Mouse (Mus musculus): ENCODE measurements around the gene Hrct1.

Hrct1 gene

DNA sequence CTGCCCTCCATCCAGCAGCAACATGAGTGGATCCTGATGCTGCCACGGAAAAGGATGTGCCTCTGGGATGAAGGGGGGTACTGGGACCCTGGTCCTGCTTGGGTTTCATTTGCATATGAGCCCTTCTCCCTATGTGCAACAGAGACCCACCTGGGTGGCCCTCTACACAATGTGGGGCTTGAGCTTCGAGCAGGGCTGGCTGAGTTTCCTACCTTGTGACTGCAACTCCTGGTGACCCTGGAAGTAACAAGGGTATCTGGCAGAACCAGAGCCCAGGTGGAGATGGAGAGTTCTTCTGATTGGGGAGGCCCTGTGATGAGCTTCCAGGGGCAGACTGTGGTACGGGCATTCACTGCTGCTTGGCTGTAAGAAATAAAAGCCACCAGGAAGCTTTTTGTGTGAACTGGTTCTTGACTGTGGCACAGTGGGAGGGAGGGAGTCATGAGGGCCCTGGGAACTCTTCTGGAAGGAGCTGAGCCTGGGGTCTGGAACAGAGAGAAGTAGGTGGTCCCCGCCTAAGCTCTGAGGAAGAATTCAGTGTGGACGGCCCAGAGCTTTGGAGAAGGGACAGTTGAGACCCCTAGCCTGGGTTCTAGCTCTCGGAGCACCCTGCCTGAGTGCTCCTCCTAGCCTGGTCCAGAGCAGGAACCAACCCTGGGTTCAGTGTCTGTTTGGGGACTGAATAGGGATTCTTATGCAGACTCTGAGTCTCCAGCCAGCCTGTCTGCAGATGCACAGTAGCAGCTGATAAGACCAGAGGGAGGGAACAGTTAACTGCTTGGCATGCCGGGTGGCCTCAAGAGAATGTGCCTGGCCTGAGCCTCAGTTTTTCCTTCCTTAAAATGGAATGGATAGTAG is 959 bp downstream of the Hrct1 start:
- DNase-seq (ENCODE audit: low spot score in 2 of 2) = no peak

DNA sequence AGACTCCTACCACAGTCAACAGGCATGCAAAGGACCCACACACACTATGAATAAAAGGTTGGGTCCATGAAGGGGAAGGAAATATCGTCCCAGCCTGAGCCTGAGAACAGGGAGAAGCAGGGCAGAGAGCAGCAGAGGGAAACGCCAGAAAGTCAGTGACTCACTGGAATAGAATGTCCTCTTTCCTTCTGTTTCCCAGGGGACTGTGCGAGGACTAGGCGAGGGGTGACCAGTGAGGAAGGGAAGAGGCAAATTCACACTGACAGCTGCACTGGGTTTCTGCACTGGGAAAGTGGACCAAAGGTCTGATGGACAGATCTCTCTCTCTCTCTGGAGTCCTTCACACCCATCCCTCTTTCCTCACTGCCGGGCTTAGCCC is 1.6 kb downstream of the Hrct1 start:
- DNase-seq (ENCODE audit: low spot score in 2 of 2) = no peak

DNA sequence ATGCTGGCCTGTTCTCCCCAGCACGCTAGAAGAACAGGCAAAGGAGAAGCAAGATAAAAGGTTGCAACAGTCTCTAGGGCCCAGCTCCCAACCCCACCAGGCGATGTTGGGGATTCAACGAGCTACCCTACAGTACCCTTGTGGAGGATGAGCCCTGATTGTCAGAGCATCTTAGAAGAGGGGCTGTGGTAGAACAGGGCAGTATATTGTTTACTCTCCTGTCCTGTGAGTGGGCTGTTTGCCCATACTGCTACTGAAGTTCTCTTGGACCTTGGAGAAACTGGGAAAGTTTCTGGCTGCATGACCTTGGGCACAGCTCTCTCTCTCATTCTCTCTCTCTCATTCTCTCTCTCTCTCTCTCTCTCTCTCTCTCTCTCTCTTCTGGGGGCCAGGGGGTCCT is 2.1 kb downstream of the Hrct1 start:
- no peak for DNase-seq (ENCODE audit: low spot score in 2 of 2)

DNA sequence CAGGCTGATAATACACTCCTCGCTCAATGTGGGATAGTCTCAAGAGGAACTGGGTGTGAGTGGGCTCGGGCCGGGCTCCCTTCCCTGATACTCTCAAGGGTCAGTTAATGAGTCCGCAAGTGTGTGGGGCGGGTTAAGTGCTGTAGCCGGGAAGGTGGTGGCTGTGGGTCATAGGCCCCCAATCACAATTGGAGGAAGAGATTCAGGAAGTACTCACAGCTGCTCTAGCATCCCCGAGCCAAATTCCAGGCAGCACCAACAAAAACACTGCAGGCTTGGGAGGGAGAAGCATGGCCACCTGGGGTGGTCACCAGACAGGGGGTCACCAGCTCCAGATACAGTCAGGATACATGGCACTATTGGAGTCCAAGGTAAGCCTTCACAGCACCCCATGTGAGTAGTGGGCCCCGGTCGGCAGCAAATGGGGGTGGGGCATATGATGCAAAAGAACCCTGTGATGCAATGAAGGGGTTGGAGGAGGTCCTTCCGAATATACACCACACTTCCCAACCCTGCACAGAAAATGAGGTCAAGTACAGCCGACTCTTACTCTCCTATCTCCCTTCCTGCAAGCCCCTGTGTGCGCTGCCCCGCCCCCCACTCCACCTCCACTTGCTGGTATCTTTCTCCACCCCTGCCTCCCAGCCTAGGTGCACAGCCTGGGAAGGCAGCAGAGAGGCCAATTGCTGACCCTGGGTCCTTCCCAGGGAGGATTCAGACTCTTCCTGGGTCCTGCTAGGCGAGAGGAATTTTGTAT is 3.0 kb downstream of the Hrct1 start, which contains the start of gene Spaar:
TSS of gene Spaar (plus strand) at position 241 of the 757 bp plus-strand sequence.
- no peak for DNase-seq (ENCODE audit: low spot score in 2 of 2)

DNA sequence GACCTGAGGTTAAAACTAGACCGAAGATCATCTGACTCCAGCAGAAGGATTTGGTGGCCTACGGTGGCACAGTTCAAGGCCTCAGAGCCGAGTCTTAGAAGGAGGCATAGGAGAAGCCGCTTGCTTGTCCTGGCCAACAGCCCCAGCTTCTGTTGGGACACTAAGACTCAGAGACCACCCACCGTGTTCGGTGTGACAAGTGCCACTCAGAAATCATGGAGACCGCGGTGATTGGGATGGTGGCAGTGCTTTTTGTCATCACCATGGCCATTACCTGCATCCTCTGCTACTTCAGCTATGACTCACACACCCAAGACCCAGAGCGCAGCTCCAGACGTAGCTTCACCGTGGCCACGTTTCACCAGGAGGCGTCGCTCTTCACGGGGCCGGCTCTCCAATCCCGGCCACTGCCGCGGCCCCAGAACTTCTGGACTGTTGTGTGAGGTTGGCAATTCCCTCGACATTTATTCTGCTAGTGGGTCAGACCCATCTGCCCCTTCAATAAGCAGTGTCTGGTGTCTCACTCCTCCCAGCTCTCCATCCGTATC is 3.8 kb downstream of the Hrct1 start:
- no peak for DNase-seq (ENCODE audit: low spot score in 2 of 2)

DNA sequence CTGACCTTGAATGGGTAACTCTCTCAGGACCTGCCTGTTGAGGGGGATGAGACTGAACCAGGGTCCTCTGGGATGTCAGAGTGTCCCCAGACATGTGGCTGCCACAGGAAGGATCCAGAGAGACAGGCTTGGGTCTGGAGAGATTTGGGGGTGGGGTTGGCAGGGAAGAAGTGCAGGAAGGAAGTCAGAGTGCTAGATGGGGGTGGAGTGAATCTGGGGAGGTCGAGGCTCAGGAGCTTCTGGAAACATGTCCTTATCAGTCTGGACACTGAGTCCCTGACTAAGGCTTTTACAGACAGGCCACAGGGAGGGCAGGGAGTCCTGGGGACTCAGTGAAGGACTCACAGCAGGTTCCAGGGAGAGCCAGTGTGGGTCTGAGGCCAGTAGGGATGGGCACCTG is 5.2 kb downstream of the Hrct1 start:
- DNase-seq (ENCODE audit: low spot score in 2 of 2) = no peak

DNA sequence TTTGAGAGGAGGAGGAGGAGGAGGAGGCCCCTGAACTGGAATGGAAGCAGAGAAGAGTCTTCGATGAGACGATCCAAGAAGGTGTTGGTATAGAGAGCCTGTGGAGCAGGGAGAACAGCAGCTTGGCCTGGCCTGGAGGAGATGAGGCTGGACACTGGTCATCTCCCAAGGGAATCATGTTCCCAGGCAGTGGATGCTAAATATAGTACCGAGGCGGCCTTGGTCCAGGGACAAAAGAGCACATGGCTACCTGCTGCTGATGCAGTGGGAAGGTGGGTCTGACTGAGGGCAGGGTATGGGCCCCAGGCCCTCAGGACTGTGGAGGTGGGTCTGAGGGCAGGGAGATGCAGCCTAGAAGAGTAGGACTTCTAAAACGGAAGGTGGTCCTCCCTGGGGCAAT is 6.2 kb downstream of the Hrct1 start:
- DNase-seq (ENCODE audit: low spot score in 2 of 2) = no peak

DNA sequence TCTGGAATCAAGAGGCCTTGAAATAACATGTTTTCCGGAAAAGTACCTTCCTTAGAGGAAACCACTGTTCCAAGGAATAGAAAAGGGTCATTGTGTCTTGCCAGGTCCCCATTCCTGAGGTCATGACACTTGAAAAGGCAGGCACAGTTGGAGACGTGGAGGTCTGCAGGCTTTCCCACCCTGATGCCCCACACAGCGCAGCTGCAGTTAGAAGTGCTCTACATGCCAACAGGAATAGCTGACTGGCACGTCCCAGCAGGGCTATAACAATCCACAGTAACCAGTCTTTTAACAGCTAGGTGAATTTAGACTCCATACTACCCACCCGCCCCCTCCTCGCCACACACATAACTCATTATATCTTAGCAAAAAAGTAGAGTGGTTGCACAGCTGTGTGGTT is 10.2 kb downstream of the Hrct1 start:
- DNase-seq (ENCODE audit: low spot score in 2 of 2) = no peak

DNA sequence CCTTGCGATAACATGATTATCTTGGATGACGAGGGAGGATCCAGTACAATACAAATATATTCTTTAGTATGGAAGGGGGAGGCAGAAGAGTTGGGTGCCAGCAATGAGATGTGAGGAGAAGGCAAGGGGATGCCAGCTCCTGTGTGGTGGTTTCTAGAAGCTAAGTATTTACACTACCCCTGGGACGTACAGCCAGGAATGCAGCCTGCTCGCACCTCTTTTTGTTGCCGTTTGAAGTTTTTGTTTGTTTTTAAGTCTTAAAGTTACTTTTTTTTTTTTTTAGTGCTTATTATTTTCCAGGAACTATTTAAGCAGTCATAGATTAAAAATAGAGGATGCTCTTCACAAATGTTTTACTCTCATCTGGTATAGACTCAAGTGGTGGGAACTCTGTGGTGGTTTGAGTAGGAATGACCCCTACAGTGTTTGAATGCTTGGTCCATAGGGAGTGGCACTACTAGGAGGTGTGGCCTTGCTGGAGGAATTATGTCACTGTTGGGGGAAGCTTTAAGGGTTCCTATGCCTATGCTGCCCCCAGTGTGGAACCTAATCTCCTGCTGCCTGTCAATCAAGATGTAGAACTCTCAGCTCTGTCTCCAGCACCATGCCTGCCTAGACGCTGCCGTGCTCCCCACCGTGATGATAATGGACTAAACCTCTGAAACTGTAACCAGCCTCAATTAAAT is 12.1 kb downstream of the Hrct1 start:
- no peak for DNase-seq (ENCODE audit: low spot score in 2 of 2)

DNA sequence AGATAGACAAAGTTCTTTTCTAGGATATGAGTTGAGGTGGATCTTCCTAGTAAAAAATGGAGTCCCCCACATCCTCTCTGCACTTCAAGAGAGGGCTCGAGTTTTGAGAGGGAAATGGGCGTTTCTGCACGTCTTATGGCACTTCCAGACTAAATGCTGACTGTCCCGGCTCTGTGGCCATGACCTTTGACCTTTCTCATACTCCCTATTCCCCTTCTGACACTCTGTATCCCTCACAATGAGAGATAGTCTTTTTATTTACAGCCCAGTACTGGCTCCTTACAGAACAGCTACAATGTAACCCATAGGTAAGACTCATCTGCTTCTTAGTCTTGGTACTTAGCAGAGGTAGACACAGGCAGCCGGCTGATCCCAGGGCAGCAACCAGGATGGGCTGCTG is 14.5 kb downstream of the Hrct1 start:
- DNase-seq (ENCODE audit: low spot score in 2 of 2) = no peak

DNA sequence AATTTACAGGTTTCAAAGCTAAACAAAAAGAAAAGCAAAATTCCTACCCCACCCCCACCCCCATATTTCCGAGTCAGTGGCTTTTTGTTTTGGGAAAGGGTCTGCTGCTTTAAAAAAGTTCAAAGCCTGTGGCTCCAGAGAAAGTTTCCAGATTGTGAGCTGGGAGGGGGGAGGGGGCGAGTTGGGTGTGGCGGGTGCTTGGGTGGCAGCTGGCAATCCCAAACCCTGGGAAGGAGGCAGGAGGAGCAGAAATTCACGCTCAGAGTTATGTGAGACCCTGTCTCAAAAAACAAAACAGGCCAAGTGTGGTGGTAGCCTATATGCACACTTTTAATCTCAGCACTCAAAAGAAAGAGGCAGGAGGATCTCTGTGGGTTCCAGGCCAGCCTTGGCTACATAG is 15.6 kb downstream of the Hrct1 start:
- no peak for DNase-seq (ENCODE audit: low spot score in 2 of 2)

DNA sequence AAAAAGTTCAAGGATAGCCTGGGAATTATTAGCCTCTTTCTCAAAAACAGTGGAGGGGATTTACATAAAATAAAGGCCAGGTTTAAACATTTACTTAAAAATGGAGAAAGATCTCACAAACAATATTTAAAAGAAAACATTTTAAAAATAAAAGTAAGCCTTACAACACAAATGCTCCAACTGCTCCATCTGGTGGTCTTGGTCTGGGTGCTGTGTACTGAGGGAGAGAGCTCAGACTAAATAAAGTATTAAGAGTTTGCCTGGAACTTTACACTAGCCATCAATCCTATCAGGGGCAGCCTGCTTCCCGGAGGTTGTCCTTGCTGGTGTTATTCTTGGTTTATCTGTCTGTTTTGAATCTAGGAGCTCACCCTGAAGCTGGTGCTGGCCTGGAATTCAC is 16.1 kb downstream of the Hrct1 start:
- no peak for DNase-seq (ENCODE audit: low spot score in 2 of 2)

DNA sequence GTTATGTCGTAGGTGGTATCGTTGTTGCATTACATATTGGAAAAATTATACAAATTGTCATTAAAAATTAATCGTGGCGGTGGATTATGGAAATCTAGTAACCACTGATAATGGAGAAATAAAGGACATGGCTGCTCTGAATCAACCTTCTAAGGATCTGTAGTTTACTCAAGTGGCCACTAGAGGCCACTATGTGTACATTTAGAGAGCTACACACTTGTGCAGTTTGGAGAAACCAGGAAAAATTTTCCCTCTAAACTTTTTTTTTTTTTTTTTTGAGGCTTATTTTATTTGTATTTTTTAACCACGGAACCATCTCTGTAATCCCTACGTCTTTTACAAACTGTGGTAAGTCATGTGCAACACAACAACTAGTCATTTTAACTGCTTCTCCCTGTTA is 18.2 kb downstream of the Hrct1 start:
- peak in 1 of 2 experiments; percentile 45 for DNase-seq (ENCODE audit: low spot score in 2 of 2)

DNA sequence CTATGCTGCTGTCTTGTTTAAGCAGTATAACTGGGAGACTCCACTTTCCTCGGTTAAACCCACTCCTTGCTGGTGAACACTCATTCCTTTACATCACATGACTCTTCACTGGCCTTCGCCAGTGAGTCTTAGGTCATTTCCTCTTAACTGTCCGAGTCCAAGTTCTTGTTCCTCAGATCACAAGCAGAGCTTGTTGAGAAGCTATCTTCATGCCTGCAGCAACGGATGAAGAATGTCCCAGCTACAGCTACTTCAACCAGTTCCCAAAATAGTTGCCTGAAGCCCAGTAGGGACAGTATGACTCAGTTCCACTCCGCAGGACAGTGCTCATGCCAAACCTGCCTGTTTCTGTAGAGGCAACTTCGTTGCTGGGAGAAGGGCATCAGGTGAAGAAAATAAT is 30.2 kb downstream of the Hrct1 start:
- no peak for DNase-seq (ENCODE audit: low spot score in 2 of 2)

DNA sequence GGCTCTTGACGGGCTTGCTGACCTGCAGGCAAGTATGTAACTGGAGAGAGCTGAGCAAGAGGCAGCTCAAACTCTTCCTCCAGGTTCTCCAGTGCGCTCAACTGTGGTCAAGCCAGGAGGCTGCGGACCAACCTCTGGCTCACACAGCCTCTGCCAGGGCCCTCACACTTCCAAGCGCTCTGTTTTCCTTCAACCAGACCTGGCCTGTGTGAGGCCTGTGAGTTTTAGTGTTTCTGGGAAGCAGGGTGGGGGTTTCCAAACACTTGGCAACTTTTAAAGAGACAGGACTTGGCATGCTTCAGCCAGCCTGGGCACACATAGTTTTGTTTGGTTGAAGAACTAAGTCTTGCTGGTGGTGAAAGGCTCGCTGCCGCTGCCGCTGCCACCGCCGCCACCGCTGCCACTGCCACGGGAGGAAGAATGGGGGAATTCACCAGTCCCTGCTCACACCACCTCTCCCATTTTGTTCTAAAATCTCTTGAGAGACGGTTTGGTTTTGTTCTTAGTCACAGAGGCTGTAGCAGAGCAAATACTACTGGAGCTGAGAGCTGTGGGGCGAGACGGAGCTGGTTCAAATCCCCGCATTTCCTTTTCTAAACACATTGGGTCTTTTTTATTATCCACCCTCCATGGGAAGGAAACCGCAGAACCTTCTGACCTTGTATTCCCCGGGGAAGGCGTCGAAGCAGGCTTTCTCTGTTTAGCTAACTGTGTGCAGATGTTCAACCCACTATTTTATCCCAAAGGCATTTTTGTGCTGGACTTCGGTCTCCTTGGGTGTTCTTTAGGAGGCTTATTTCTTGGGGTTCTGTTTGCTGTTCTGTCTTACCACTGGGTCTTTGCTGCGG is 32.8 kb downstream of the Hrct1 start:
- DNase-seq (ENCODE audit: low spot score in 2 of 2) = peak in 1 of 2 experiments; percentile 30

DNA sequence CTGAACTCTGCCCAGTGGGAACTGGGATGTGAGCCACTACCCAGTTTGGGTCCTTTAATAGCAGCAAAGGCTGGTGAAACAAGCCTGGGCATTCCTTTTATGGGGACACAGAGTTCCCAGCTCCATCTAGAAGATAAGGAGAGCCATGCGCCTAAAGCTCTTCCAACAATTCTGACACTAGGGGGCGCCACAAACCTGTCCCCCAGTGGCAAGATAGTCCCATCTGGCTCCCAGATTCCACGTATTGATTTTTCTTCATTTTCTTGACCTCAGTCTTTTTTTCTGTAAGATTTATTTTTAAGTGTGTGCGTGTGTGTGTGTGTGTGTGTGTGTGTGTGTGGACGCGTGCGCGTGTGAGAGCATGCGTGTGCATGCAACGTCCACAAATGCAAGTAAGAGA is 33.5 kb downstream of the Hrct1 start:
- peak; percentile 12 to 26 for DNase-seq (ENCODE audit: low spot score in 2 of 2)

DNA sequence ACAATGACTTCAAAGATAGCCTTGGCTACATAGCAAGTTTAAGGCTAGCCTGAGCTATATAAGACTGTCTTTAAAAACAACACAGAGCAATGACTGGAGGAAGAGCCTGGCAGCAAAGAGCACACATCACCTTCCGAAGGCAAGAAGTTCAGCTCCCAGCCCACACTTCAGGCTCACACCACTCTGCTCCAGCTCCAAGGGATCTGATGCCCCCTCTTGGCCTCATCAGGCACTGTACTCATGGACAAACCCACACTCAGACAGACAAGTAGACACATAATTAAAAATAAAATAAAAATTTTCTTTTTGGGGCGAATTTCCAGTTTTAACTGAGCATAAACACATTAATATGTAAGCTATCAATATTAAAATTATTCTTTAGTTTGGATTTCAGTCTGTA is 34.3 kb downstream of the Hrct1 start:
- no peak for DNase-seq (ENCODE audit: low spot score in 2 of 2)

DNA sequence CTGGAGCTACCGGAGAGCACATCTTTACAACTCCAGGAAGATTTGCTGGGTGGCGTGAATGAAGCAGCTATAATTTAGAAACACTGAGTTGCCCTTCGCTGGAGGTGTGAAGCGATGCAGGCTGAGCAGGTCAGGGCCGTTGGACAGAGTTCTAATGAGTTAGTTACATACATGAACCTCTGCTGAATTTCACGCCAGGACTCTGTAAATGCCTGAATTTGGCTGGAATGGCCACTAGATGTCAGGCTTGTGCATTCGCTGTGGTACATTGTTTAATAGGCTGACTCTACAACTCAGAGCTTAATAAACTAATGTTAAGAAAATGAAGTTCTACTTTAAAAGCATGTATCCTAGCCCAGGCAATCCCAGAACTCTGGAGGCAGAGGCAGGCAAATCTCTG is 36.4 kb downstream of the Hrct1 start:
- DNase-seq (ENCODE audit: low spot score in 2 of 2) = peak; percentile 53 to 77

DNA sequence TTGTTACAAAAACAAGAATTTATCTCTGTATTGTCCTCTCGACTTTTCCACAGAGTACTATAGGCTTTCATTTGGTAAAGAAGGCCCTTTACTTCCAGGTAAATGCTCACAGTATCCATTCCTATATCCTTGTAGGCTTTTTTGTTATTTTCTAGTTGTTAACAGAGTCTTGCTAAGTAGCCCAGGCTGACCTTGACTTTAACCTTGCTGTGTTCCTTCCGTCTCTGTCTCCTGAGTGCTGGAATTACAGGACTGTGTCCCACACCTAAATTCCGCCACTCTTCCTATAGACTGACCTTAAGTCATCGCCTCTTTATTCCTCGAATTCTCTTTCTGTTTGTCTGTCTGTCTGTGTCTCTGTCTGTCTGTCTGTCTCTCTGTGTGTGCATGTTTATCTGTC is 41.4 kb downstream of the Hrct1 start:
- DNase-seq (ENCODE audit: low spot score in 2 of 2) = no peak

DNA sequence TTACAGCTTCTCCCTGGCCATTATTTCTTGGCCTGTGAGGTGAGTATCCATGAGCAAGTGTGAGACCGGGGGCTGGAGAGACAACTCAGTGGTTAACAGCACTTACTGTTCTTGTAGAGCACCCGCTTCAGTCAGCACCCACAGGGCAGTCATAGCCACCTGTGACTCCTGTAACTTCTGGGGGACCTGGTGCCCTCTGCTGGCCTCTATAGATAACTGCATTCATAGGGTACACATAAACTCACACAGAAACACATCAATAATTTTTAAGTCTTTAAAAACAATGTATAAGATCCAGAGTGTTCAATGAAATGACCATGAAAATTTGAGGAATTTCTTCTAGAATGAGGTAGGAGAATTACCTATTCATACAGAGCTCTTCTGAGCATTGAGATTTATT is 42.4 kb downstream of the Hrct1 start:
- no peak for DNase-seq (ENCODE audit: low spot score in 2 of 2)

DNA sequence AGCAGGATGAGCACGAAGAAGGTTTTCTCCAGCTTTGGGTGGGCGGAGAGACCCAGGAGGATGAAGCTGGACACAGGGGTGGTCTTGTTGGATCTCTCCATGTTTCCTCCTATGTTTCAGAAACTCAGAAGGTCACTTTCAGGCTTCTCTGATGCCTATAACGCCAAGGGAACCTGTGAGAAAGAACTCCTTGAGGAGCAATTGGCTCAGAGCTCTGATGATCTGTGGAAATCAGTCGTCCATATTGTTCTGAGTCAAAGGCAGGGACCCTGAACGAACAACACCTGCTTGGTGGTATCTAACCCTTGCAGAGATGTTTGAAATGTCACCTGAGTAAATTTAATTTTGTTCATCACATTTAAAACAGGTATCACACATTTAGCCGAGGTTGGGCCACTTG is 43.9 kb downstream of the Hrct1 start, which contains the start of gene Olfr159:
TSS of gene Olfr159 (minus strand) at position 101 of the 400 bp plus-strand sequence.
- DNase-seq (ENCODE audit: low spot score in 2 of 2) = no peak
